Mouse (Mus musculus) heart, adult 18-20 months (tissue): ENCODE measurements at regions not wholly inside any gene's neighbourhood (a gene's known extent, or its start where the extent isn't known, plus 50 kb on each side); places are given as distances from the start of the nearest gene placed in this dataset.
A peak's percentile ranks its signal among the peaks of the same experiment; 100 is the strongest.

Experiments used
- DNase-seq, 2 experiments: peaks; one replicate each; pipeline ENCODE4 v3.0.0; 2021 to 2022; ENCODE audit warnings: mixed read lengths in 1 of 2

- peak; percentile 51 to 69 for DNase-seq
Measured at GRCm38 (mm10) chrX:68313486-68313885, 364.9 kb upstream of the Fmr1 start.
